Comparison of ENCODE assay signal across 13 mouse cellular contexts in genomic region chr7:76121242-76121844, GRCm38 (mm10).
"Had no signal": no experiment of that assay in that cellular context is flagged by ENCODE, and none has a peak within 500 bp of the region (broad histone marks: within the 10 kb centered on the region; RNA-seq: fewer than 3 reads in every experiment).

No protein-coding gene starts in this region.

- H3K9ac ChIP-seq: limb, embryonic 12.5 days; liver, embryonic 13.5 days; liver, postnatal 0 days; lung, embryonic 15.5 days; neural tube, embryonic 15.5 days had no signal

- H3K27me3 ChIP-seq: limb, embryonic 12.5 days; liver, embryonic 13.5 days; lung, embryonic 15.5 days; neural tube, embryonic 15.5 days had no signal

- H3K4me1 ChIP-seq: limb, embryonic 12.5 days; liver, embryonic 13.5 days; lung, embryonic 15.5 days; neural tube, embryonic 15.5 days had no signal

- ATAC-seq: intestine, postnatal 0 days; liver, postnatal 0 days had no signal

- H3K36me3 ChIP-seq: limb, embryonic 12.5 days; liver, embryonic 13.5 days; lung, embryonic 15.5 days; neural tube, embryonic 15.5 days had no signal

- DNase-seq: kidney, adult 8-10 months; kidney, postnatal 25 days; liver; liver, embryonic 13.5 days; liver, postnatal 0 days; right cerebral cortex, postnatal 4 days; spleen, adult 18-20 months; thymus, adult 2 months; thymus, postnatal 25 days had no signal

- H3K4me2 ChIP-seq: limb, embryonic 12.5 days; liver, embryonic 13.5 days; lung, embryonic 15.5 days; neural tube, embryonic 15.5 days had no signal

- H3K27ac ChIP-seq: limb, embryonic 12.5 days; liver, embryonic 13.5 days; lung, embryonic 15.5 days; neural tube, embryonic 15.5 days had no signal

- H3K4me3 ChIP-seq: limb, embryonic 12.5 days; liver, embryonic 13.5 days; lung, embryonic 15.5 days; neural tube, embryonic 15.5 days had no signal

- H3K9me3 ChIP-seq: limb, embryonic 12.5 days; liver, embryonic 13.5 days; lung, embryonic 15.5 days; neural tube, embryonic 15.5 days had no signal
